Mouse (Mus musculus): ENCODE results near the gene Ccdc60. TPM values are rescaled to one million over a fixed set of nuclear protein-coding genes. Genes with fewer than 3 reads are reported as not detected.
"Not testable (repeated sequence)": the region's sequence is repeated elsewhere in the genome, so short reads cannot be mapped to it uniquely, and the experiment has no call there.

Gene Ccdc60
- polyA plus RNA-seq, 1 experiment from 2014 or later = 1.2 TPM

- peak; percentile 60; the same call in 1 of the 2 replicates for ATAC-seq (ENCODE audit: low read depth)
- H3K4me2 ChIP-seq (ENCODE audit: low read depth, low read length) = no peak overlapping the region
- H3K9me3 ChIP-seq (ENCODE audit: control insufficient read depth, low read length) = no peaks in the 10 kb centered on the region
- no peaks in the 10 kb centered on the region for H3K36me3 ChIP-seq (ENCODE audit: control insufficient read depth, insufficient read depth, low read length)
- peaks cover 8% of the 10 kb centered on the region; the same call in 1 of the 2 replicates for H3K4me1 ChIP-seq (ENCODE audit: control insufficient read depth, insufficient read depth, low read length)
- no peak overlapping the region for H3K27ac ChIP-seq (ENCODE audit: low read depth, low read length)
- no peaks in the 10 kb centered on the region for H3K27me3 ChIP-seq (ENCODE audit: control insufficient read depth, insufficient read depth, low read length)
- H3K9ac ChIP-seq (replicated peaks; ENCODE audit: low read depth, low read length) = no peak overlapping the region
- H3K4me3 ChIP-seq (ENCODE audit: low read depth, low read length) = no peak overlapping the region
- WGBS = 34% methylated on average over 6 of the region's 6 CpGs
Measured at GRCm38 (mm10) chr5:116309383-116309801, 20.6 kb upstream of the Ccdc60 start.

GRCm38 (mm10) chr5:116305557-116305956 is 16.8 kb upstream of the Ccdc60 start:
- Histone ChIP-seq H3K9me3 (ENCODE audit: control insufficient read depth, low read length) (no peaks in the 10 kb centered on the region), H3K4me3 (ENCODE audit: low read depth, low read length) (no peak overlapping the region), H3K4me1 (ENCODE audit: control insufficient read depth, insufficient read depth, low read length) (no peaks in the 10 kb centered on the region), H3K36me3 (ENCODE audit: control insufficient read depth, insufficient read depth, low read length) (no peaks in the 10 kb centered on the region), H3K9ac (replicated peaks; ENCODE audit: low read depth, low read length) (no peak overlapping the region), H3K27me3 (ENCODE audit: control insufficient read depth, insufficient read depth, low read length) (no peaks in the 10 kb centered on the region), H3K4me2 (ENCODE audit: low read depth, low read length) (no peak overlapping the region), H3K27ac (ENCODE audit: low read depth, low read length) (no peak overlapping the region)
- WGBS = 79% methylated on average over 4 of the region's 4 CpGs
- no peak for ATAC-seq (ENCODE audit: low read depth)

- H3K4me2 ChIP-seq (ENCODE audit: low read depth, low read length); H3K4me1 ChIP-seq (ENCODE audit: control insufficient read depth, insufficient read depth, low read length); H3K9ac ChIP-seq (replicated peaks; ENCODE audit: low read depth, low read length); H3K9me3 ChIP-seq (ENCODE audit: control insufficient read depth, low read length); H3K27ac ChIP-seq (ENCODE audit: low read depth, low read length); H3K36me3 ChIP-seq (ENCODE audit: control insufficient read depth, insufficient read depth, low read length); H3K27me3 ChIP-seq (ENCODE audit: control insufficient read depth, insufficient read depth, low read length); ATAC-seq (ENCODE audit: low read depth); H3K4me3 ChIP-seq (ENCODE audit: low read depth, low read length): not testable (repeated sequence)
Measured at GRCm38 (mm10) chr5:116305146-116305545, 16.4 kb upstream of the Ccdc60 start.

GRCm38 (mm10) chr5:116300984-116301383 is 12.2 kb upstream of the Ccdc60 start:
- no peaks in the 10 kb centered on the region for H3K36me3 ChIP-seq (ENCODE audit: control insufficient read depth, insufficient read depth, low read length)
- ATAC-seq (ENCODE audit: low read depth) = no peak
- 52% methylated on average over 9 of the region's 9 CpGs for WGBS
- no peak overlapping the region for H3K4me3 ChIP-seq (ENCODE audit: low read depth, low read length)
- H3K9me3 ChIP-seq (ENCODE audit: control insufficient read depth, low read length) = no peaks in the 10 kb centered on the region
- no peaks in the 10 kb centered on the region for H3K4me1 ChIP-seq (ENCODE audit: control insufficient read depth, insufficient read depth, low read length)
- no peaks in the 10 kb centered on the region for H3K27me3 ChIP-seq (ENCODE audit: control insufficient read depth, insufficient read depth, low read length)
- H3K4me2 ChIP-seq (ENCODE audit: low read depth, low read length) = no peak overlapping the region
- H3K9ac ChIP-seq (replicated peaks; ENCODE audit: low read depth, low read length) = no peak overlapping the region
- H3K27ac ChIP-seq (ENCODE audit: low read depth, low read length) = no peak overlapping the region

- H3K4me3 ChIP-seq (ENCODE audit: low read depth, low read length) = no peak overlapping the region
- ATAC-seq (ENCODE audit: low read depth) = no peak
- H3K4me2 ChIP-seq (ENCODE audit: low read depth, low read length) = no peak overlapping the region
- no peak overlapping the region for H3K9ac ChIP-seq (replicated peaks; ENCODE audit: low read depth, low read length)
- WGBS = 85% methylated on average over 5 of the region's 5 CpGs
- no peaks in the 10 kb centered on the region for H3K27me3 ChIP-seq (ENCODE audit: control insufficient read depth, insufficient read depth, low read length)
- no peaks in the 10 kb centered on the region for H3K9me3 ChIP-seq (ENCODE audit: control insufficient read depth, low read length)
- no peak overlapping the region for H3K27ac ChIP-seq (ENCODE audit: low read depth, low read length)
- no peaks in the 10 kb centered on the region for H3K36me3 ChIP-seq (ENCODE audit: control insufficient read depth, insufficient read depth, low read length)
- peaks cover 13% of the 10 kb centered on the region for H3K4me1 ChIP-seq (ENCODE audit: control insufficient read depth, insufficient read depth, low read length)
Measured at GRCm38 (mm10) chr5:116293501-116293900, 4.7 kb upstream of the Ccdc60 start.

GRCm38 (mm10) chr5:116290584-116290983 is 1.8 kb upstream of the Ccdc60 start:
- Histone ChIP-seq H3K4me2 (ENCODE audit: low read depth, low read length) (no peak overlapping the region), H3K4me3 (ENCODE audit: low read depth, low read length) (no peak overlapping the region), H3K27ac (ENCODE audit: low read depth, low read length) (no peak overlapping the region), H3K36me3 (ENCODE audit: control insufficient read depth, insufficient read depth, low read length) (no peaks in the 10 kb centered on the region), H3K9ac (replicated peaks; ENCODE audit: low read depth, low read length) (no peak overlapping the region), H3K27me3 (ENCODE audit: control insufficient read depth, insufficient read depth, low read length) (no peaks in the 10 kb centered on the region), H3K4me1 (ENCODE audit: control insufficient read depth, insufficient read depth, low read length) (peaks cover 17% of the 10 kb centered on the region), H3K9me3 (ENCODE audit: control insufficient read depth, low read length) (no peaks in the 10 kb centered on the region)
- WGBS = 84% methylated on average over 5 of the region's 5 CpGs
- ATAC-seq (ENCODE audit: low read depth) = no peak

GRCm38 (mm10) chr5:116289897-116290296 is 1.1 kb upstream of the Ccdc60 start:
- H3K9me3 ChIP-seq (ENCODE audit: control insufficient read depth, low read length) = no peaks in the 10 kb centered on the region
- no peaks in the 10 kb centered on the region for H3K27me3 ChIP-seq (ENCODE audit: control insufficient read depth, insufficient read depth, low read length)
- no peak overlapping the region for H3K4me3 ChIP-seq (ENCODE audit: low read depth, low read length)
- H3K4me2 ChIP-seq (ENCODE audit: low read depth, low read length) = peak overlapping the region; percentile 15; the same call in 1 of the 2 replicates
- no peak for ATAC-seq (ENCODE audit: low read depth)
- no peaks in the 10 kb centered on the region for H3K36me3 ChIP-seq (ENCODE audit: control insufficient read depth, insufficient read depth, low read length)
- 2% methylated on average over 9 of the region's 9 CpGs for WGBS
- 0 out of 2 replicates have a peak overlapping the region, but pooled peaks have one; percentile 21 for H3K9ac ChIP-seq (replicated peaks; ENCODE audit: low read depth, low read length)
- H3K27ac ChIP-seq (ENCODE audit: low read depth, low read length) = 0 out of 2 replicates have a peak overlapping the region, but pooled peaks have one; percentile 10
- peaks cover 21% of the 10 kb centered on the region for H3K4me1 ChIP-seq (ENCODE audit: control insufficient read depth, insufficient read depth, low read length)

GRCm38 (mm10) chr5:116288183-116288582 is 602 bp downstream of the Ccdc60 start:
- no peak for ATAC-seq (ENCODE audit: low read depth)
- WGBS = 48% methylated on average over 10 of the region's 10 CpGs

GRCm38 (mm10) chr5:116285532-116286176 is 3.1 kb downstream of the Ccdc60 start:
- H3K4me1 ChIP-seq (ENCODE audit: control insufficient read depth, insufficient read depth, low read length) = peaks cover 21% of the 10 kb centered on the region
- H3K36me3 ChIP-seq (ENCODE audit: control insufficient read depth, insufficient read depth, low read length) = no peaks in the 10 kb centered on the region
- H3K4me2 ChIP-seq (ENCODE audit: low read depth, low read length) = no peak overlapping the region; the same call in 1 of the 2 replicates
- no peak overlapping the region for H3K9ac ChIP-seq (replicated peaks; ENCODE audit: low read depth, low read length)
- ATAC-seq (ENCODE audit: low read depth) = no peak
- H3K27me3 ChIP-seq (ENCODE audit: control insufficient read depth, insufficient read depth, low read length) = no peaks in the 10 kb centered on the region
- no peak overlapping the region for H3K27ac ChIP-seq (ENCODE audit: low read depth, low read length)
- 23% methylated on average over 15 of the region's 15 CpGs for WGBS
- H3K9me3 ChIP-seq (ENCODE audit: control insufficient read depth, low read length) = no peaks in the 10 kb centered on the region
- no peak overlapping the region for H3K4me3 ChIP-seq (ENCODE audit: low read depth, low read length)

More at GRCm38 (mm10) chr5:116288183-116288582, 602 bp downstream of the Ccdc60 start:
- Histone ChIP-seq H3K9me3 (ENCODE audit: control insufficient read depth, low read length) (no peaks in the 10 kb centered on the region), H3K27me3 (ENCODE audit: control insufficient read depth, insufficient read depth, low read length) (no peaks in the 10 kb centered on the region), H3K9ac (replicated peaks; ENCODE audit: low read depth, low read length) (no peak overlapping the region), H3K27ac (ENCODE audit: low read depth, low read length) (no peak overlapping the region), H3K4me3 (ENCODE audit: low read depth, low read length) (no peak overlapping the region), H3K4me2 (ENCODE audit: low read depth, low read length) (no peak overlapping the region), H3K36me3 (ENCODE audit: control insufficient read depth, insufficient read depth, low read length) (no peaks in the 10 kb centered on the region), H3K4me1 (ENCODE audit: control insufficient read depth, insufficient read depth, low read length) (peaks cover 21% of the 10 kb centered on the region)

Measured in neural tube, embryonic 14.5 days (tissue).